Mouse (Mus musculus): ENCODE results near the gene Hist1h4h. TPM values are rescaled to one million over a fixed set of nuclear protein-coding genes. Genes with fewer than 3 reads are reported as not detected.
"Not testable (repeated sequence)": the region's sequence is repeated elsewhere in the genome, so short reads cannot be mapped to it uniquely, and the experiment has no call there.

The Hist1h4h gene
- polyA plus RNA-seq, 1 experiment from 2014 or later = 5.2 TPM

DNA sequence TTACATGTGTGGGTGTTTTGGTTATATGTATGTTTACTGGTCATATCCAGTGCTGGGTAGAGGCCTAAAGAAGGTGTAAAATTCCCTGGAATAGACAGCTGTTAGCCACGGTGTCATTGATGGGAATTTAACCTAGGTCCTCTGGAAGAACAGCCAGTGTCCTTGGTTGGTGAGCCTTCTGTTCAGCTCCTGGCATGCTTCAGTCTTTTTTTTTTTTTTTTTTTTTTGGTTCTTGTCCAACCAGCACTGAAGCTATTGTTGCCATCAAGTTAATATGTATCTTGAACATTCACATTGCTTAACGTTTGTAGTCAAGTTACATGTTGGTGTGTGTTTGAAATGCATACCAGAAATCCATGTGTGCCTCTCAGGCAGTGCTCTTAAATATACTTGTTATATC is 33.6 kb downstream of the Hist1h4h start:
- no peak overlapping the region for H3K27ac ChIP-seq
- H3K4me2 ChIP-seq = no peak overlapping the region
- H3K4me1 ChIP-seq = peaks cover 3% of the 10 kb centered on the region; the same call in 1 of the 2 replicates
- no peaks in the 10 kb centered on the region for H3K36me3 ChIP-seq (ENCODE audit: poor library complexity, severe bottlenecking)
- 88% methylated on average over 2 of the region's 2 CpGs for WGBS
- H3K9me3 ChIP-seq (replicated peaks) = no peaks in the 10 kb centered on the region
- no peak for ATAC-seq
- H3K27me3 ChIP-seq = no peaks in the 10 kb centered on the region
- no peak overlapping the region for H3K9ac ChIP-seq
- H3K4me3 ChIP-seq = no peak overlapping the region

DNA sequence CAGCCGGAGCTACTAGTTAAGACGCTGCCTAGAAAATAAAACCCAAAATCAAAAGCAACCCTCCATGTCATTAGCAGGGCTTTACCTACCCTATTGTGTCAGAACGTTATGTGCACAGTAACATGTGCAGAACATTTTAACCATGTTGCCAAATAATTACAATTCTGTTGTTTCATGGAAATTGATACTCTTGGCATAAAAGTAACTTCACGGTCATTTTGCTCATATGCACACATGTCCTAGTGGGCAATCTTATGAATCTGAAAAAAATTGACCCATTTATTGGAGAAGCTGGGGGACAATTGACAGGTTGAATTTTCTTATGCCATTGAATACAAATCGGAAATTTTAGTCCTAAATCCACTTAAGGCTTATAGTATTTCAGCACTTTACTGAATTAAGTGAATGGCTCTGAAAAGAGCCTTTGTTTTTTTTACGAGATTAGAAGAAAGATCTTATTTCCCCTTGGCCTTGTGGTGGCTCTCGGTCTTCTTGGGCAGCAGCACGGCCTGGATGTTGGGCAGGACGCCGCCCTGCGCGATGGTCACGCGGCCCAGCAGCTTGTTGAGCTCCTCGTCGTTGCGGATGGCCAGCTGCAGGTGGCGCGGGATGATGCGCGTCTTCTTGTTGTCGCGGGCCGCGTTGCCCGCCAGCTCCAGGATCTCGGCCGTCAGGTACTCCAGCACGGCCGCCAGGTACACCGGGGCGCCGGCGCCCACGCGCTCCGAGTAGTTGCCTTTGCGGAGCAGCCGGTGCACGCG is 39.6 kb downstream of the Hist1h4h start:
- H3K9ac ChIP-seq = peak overlapping the region; percentile 65
- H3K9me3 ChIP-seq (replicated peaks); H3K27me3 ChIP-seq; ATAC-seq; H3K36me3 ChIP-seq (ENCODE audit: poor library complexity, severe bottlenecking): not testable (repeated sequence)
- H3K4me3 ChIP-seq = peak overlapping the region; percentile 51
- H3K4me1 ChIP-seq = peaks cover 22% of the 10 kb centered on the region
- H3K27ac ChIP-seq = peak overlapping the region; percentile 97
- 1% methylated on average over 26 of the region's 41 CpGs for WGBS
- peak overlapping the region; percentile 75 for H3K4me2 ChIP-seq

DNA sequence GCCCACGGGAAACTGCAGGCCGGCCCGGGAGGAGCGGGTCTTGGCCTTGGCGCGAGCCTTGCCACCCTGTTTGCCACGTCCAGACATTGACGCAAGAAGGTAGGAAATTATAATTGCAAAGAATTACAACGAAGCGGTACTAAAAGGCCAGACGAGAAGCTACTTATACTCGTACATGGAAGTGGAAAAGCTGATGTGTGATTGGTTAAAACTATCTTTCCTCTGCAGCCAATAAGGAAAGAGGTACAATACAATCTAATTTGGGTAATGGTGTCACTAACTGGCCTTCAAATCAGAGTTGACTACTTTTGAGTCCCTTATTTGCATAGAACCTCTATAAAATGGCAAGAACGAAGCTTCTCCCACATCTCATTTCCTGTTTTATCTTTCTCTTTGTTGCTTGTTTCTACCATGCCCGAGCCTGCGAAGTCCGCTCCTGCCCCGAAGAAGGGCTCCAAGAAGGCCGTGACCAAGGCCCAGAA is 40.2 kb downstream of the Hist1h4h start, which contains the start of the genes Hist1h2ae and Hist1h2bg:
Hist1h2ae (minus strand) TSS at position 199 of the 482 bp plus-strand sequence.
Hist1h2bg (plus strand) TSS at position 375 of the 482 bp plus-strand sequence.
- Histone ChIP-seq H3K27ac (peak within 1 kb of the TSS; percentile 97), H3K9ac (peak within 1 kb of the TSS; percentile 86), H3K4me1 (peaks cover 23% of the 10 kb centered on the region), H3K4me2 (peak within 1 kb of the TSS; percentile 75), H3K27me3 (no peaks in the 10 kb centered on the region), H3K36me3 (ENCODE audit: poor library complexity, severe bottlenecking) (no peaks in the 10 kb centered on the region), H3K4me3 (peak within 1 kb of the TSS; percentile 51), H3K9me3 (replicated peaks) (no peaks in the 10 kb centered on the region)
- peak; percentile 90 for ATAC-seq
- under 1% methylated on average over 18 of the region's 18 CpGs for WGBS

DNA sequence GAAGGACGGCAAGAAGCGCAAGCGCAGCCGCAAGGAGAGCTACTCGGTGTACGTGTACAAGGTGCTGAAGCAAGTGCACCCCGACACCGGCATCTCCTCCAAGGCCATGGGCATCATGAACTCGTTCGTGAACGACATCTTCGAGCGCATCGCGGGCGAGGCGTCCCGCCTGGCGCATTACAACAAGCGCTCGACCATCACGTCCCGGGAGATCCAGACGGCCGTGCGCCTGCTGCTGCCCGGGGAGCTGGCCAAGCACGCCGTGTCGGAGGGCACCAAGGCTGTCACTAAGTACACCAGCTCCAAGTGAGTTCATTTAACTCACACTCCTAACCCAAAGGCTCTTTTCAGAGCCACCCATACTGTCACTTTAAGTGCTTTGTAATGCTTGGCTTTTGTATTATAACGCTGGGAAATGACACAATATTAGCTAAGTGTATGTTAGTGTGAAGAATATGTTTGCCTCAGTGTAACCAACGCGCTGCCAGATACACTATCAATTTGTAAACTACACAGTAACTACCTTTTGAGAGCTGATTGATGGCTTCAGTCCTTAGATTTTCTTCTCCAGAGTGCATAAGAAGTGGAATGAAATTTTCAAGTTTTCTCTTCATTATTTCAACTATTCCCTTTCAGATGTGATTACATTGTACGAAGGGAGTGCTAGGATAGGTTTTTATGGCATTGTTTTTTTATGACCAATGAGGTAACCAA is 40.8 kb downstream of the Hist1h4h start:
- under 1% methylated on average over 12 of the region's 34 CpGs for WGBS
- not testable (repeated sequence) for ATAC-seq

DNA sequence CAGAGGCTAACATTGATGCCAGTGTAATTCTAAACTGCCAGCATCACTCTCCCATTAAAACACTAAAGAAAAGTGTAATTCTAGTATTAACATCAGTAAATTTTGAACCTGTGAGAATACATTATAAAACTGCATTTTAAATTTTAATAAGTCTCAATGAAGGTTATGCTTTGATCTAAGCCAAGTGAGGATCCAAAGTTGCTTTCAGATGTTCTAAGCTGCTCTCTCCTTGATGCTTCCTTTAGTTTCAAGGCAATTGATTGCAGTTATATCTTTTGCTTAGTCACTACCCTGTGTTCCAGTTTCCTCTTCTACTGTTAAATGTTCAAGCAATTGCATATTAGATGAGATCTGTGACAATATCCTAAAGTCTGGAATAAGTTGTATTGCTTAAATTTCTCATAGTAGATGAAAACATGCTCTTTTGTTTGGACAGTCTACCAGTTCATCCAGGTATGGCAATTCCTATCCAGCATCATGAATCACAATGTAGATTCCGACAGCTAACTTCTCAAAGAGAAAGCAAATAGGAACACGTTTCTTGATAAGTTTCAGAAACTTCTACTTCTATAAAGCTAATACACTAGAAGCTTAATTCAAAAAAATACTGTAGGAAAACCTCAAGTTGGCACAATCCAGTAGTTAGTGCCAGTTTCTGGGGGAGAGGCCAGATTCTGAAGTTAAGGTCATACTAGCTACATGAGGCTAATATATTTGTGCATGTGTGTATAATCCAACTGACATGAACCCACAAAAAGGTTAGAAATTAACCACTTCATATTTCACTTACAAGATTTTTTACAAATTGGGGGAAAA is 41.6 kb downstream of the Hist1h4h start:
- WGBS = 36% methylated on average over 2 of the region's 2 CpGs
- Histone ChIP-seq H3K27ac (peak overlapping the region; percentile 97), H3K4me2 (peak overlapping the region; percentile 75), H3K4me1 (peaks cover 37% of the 10 kb centered on the region), H3K4me3 (peak overlapping the region; percentile 51), H3K9me3 (replicated peaks) (no peaks in the 10 kb centered on the region), H3K36me3 (ENCODE audit: poor library complexity, severe bottlenecking) (no peaks in the 10 kb centered on the region), H3K9ac (peak overlapping the region; percentile 86), H3K27me3 (no peaks in the 10 kb centered on the region)
- no peak for ATAC-seq

More for the DNA sequence above, 40.8 kb downstream of the Hist1h4h start:
- Histone ChIP-seq H3K4me3 (peak overlapping the region; percentile 51), H3K4me2 (peak overlapping the region; percentile 75), H3K27ac (peak overlapping the region; percentile 97), H3K9ac (peak overlapping the region; percentile 86), H3K4me1 (peaks cover 29% of the 10 kb centered on the region)
- not testable (repeated sequence) for H3K9me3 ChIP-seq (replicated peaks); H3K27me3 ChIP-seq; H3K36me3 ChIP-seq (ENCODE audit: poor library complexity, severe bottlenecking)

DNA sequence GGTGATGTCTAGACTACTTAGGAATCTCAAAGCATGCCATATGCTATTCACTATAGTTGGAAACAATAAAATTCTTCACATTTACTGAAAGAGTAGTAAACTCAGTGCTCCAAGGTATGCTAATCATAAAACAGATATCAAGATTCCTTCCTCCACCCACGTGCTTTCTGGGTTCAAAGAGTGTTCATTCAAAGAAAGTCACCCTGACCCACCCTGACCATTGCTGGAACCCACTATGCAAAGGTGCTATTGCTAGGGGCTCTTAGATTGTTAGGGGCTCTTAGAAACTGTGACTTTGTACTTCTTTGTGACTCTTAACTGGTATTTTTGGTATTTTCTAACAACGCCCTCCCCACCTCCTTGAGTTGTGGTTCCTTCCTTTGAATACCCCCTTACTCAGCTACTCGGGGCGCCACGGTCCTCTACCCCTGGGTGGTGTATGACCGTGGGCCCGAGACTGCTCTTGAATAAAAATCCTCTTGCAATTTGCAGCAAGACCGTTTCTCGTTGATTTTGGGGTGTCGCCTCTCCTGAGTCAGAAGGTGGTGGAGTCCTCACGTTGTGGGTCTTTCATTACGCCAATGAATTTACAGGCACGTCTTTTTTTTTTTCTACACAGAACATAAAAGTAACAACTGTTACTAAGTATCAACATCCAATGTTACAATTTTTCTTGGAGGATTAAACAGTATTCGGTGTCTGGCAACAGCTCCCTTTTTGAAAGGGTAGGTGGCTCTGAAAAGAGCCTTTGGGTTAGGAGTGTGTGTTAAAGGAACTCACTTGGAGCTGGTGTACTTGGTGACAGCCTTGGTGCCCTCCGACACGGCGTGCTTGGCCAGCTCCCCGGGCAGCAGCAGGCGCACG is 42.4 kb downstream of the Hist1h4h start:
- 8% methylated on average over 20 of the region's 20 CpGs for WGBS
- not testable (repeated sequence) for H3K36me3 ChIP-seq (ENCODE audit: poor library complexity, severe bottlenecking); H3K9me3 ChIP-seq (replicated peaks); H3K27me3 ChIP-seq; ATAC-seq
- H3K4me3 ChIP-seq = peak overlapping the region; percentile 51
- H3K27ac ChIP-seq = peak overlapping the region; percentile 97
- H3K4me2 ChIP-seq = peak overlapping the region; percentile 75
- peak overlapping the region; percentile 86 for H3K9ac ChIP-seq
- H3K4me1 ChIP-seq = peaks cover 37% of the 10 kb centered on the region

DNA sequence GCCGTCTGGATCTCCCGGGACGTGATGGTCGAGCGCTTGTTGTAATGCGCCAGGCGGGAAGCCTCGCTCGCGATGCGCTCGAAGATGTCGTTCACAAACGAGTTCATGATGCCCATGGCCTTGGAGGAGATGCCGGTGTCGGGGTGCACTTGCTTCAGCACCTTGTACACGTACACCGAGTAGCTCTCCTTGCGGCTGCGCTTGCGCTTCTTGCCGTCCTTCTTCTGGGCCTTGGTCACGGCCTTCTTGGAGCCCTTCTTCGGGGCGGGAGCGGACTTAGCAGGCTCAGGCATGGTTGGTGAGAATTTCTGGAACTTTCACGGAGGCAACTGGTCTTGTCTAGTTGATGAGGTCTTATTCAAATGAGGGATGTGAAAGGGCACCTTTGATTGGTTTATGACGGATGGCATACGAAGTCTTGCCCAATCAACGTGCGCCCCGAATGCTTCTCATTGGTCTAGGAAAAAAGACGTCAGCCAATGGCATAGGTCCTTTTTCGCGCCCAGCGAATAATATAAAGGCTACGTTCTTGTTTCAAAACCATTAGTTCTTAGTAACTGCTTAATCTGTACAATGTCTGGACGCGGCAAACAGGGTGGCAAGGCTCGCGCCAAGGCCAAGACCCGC is 43.2 kb downstream of the Hist1h4h start, which contains the start of the genes Hist1h2bf and Hist1h2ad:
Hist1h2bf (minus strand) TSS at position 299 of the 627 bp plus-strand sequence.
Hist1h2ad (plus strand) TSS at position 484 of the 627 bp plus-strand sequence.
- peak; percentile 93 for ATAC-seq
- H3K9ac ChIP-seq = peak within 1 kb of the TSS; percentile 86
- WGBS = under 1% methylated on average over 25 of the region's 42 CpGs
- H3K36me3 ChIP-seq (ENCODE audit: poor library complexity, severe bottlenecking); H3K9me3 ChIP-seq (replicated peaks); H3K27me3 ChIP-seq: not testable (repeated sequence)
- H3K4me2 ChIP-seq = peak within 1 kb of the TSS; percentile 75
- H3K4me3 ChIP-seq = peak within 1 kb of the TSS; percentile 51
- peak within 1 kb of the TSS; percentile 97 for H3K27ac ChIP-seq
- H3K4me1 ChIP-seq = peaks cover 37% of the 10 kb centered on the region

DNA sequence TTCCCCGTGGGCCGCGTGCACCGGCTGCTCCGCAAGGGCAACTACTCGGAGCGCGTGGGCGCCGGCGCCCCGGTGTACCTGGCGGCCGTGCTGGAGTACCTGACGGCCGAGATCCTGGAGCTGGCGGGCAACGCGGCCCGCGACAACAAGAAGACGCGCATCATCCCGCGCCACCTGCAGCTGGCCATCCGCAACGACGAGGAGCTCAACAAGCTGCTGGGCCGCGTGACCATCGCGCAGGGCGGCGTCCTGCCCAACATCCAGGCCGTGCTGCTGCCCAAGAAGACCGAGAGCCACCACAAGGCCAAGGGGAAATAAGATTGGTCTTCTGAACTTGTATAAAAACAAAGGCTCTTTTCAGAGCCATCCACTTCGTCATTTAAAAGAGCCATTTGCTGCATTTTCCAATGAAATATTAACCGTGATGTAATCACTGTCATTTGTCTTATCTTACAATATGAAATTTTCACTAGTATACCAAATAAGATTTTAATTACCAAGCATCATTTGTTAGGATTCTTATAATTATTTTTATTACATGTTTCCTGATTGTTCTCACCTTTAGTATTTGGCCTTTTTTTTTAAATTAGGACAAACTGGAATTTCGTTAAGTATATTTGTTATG is 43.8 kb downstream of the Hist1h4h start:
- H3K4me3 ChIP-seq = peak overlapping the region; percentile 51
- H3K27ac ChIP-seq = peak overlapping the region; percentile 97
- peak overlapping the region; percentile 75 for H3K4me2 ChIP-seq
- H3K27me3 ChIP-seq; ATAC-seq; H3K9me3 ChIP-seq (replicated peaks); H3K36me3 ChIP-seq (ENCODE audit: poor library complexity, severe bottlenecking): not testable (repeated sequence)
- H3K9ac ChIP-seq = peak overlapping the region; percentile 65
- 0% methylated on average over 12 of the region's 39 CpGs for WGBS
- H3K4me1 ChIP-seq = peaks cover 37% of the 10 kb centered on the region

DNA sequence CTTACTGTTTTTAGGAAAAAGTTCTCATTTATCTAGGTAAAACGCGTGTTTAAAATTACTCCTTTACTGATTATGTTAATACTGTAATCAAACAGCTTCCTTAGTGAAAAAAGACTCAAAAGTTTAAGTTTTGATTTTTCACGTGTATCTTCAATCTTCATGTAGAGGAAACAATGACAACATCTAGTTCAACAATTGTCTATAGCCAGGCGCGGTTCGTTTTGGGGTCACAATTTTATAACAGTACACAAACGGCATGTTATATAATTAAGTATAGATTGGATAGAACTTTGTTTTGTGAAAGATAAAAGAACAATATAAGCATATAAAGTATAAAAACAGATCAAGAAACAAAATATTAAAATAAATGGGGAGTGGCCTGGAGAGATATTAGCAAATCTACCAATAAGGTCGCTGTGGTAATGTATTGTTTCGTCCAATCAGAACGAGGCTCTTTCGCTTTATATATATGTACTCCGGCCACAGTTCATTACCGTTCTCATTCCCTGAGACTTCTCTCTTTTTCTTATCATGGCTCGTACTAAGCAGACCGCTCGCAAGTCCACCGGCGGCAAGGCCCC is 44.5 kb downstream of the Hist1h4h start, which contains the start of gene Hist1h3d:
Hist1h3d (plus strand) TSS at position 493 of the 581 bp plus-strand sequence.
- peak; percentile 59 for ATAC-seq
- Histone ChIP-seq H3K4me2 (peak within 1 kb of the TSS; percentile 74), H3K4me3 (peak within 1 kb of the TSS; percentile 48), H3K27me3 (no peaks in the 10 kb centered on the region), H3K4me1 (peaks cover 33% of the 10 kb centered on the region), H3K27ac (peak within 1 kb of the TSS; percentile 91), H3K36me3 (ENCODE audit: poor library complexity, severe bottlenecking) (no peaks in the 10 kb centered on the region), H3K9ac (peak within 1 kb of the TSS; percentile 82), H3K9me3 (replicated peaks) (no peaks in the 10 kb centered on the region)
- under 1% methylated on average over 17 of the region's 18 CpGs for WGBS

DNA sequence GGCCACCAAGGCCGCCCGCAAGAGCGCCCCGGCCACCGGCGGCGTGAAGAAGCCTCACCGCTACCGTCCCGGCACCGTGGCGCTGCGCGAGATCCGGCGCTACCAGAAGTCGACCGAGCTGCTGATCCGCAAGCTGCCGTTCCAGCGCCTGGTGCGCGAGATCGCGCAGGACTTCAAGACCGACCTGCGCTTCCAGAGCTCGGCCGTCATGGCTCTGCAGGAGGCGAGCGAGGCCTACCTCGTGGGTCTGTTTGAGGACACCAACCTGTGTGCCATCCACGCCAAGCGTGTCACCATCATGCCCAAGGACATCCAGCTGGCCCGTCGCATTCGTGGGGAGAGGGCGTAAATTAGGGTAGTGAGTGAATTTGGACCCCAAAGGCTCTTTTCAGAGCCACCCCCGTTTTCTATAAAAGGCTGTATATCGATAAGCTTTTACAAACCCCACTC is 45.0 kb downstream of the Hist1h4h start:
- H3K36me3 ChIP-seq (ENCODE audit: poor library complexity, severe bottlenecking); H3K27me3 ChIP-seq; H3K9me3 ChIP-seq (replicated peaks); ATAC-seq: not testable (repeated sequence)
- Histone ChIP-seq H3K9ac (peak overlapping the region; percentile 82), H3K4me1 (peaks cover 32% of the 10 kb centered on the region), H3K4me3 (peak overlapping the region; percentile 48), H3K4me2 (peak overlapping the region; percentile 74), H3K27ac (peak overlapping the region; percentile 91)
- 0% methylated on average over 9 of the region's 40 CpGs for WGBS
